Mouse (Mus musculus) layer of hippocampus, postnatal 14 days (tissue): Measurements from ENCODE around the gene Rnf130. TPM values are rescaled to one million over a fixed set of nuclear protein-coding genes. Genes with fewer than 3 reads are reported as not detected.

Experiments used
- DNase-seq, 2 experiments: peaks; one replicate each; pipeline ENCODE4 v3.0.0; 2021 to 2022; ENCODE audit warnings: low spot score in 2 of 2, mixed read lengths in 1 of 2
- long read RNA-seq, 2 experiments: library from polyadenylated mRNA; stranded (forward); transcript quantifications; one replicate each; pipeline ENCODE4 v2.0.0; 2021
- total RNA-seq, 2 experiments: library from RNA; stranded (reverse); gene quantifications; 2 replicates each; pipeline ENCODE4 v1.2.3; 2021

Rnf130 gene
- total RNA-seq, result 10 to 100 TPM; 80.9 to 83.4 TPM
- long read RNA-seq, experiment 1, transcript Rnf130-202 (9 exons, 1,502 nt), result major isoform, 26 of 59 reads
- long read RNA-seq, experiment 1, transcript Rnf130-201 (8 exons, 1,415 nt), result minor isoform, 7 of 59 reads
- long read RNA-seq, experiment 1, partial matches to known transcripts, result 3 of 59 reads
- long read RNA-seq, experiment 1, other reads (novel, unspliced or antisense), result 23 of 59 reads
- long read RNA-seq, experiment 2, transcript Rnf130-202 (9 exons, 1,502 nt), result major isoform, 31 of 67 reads
- long read RNA-seq, experiment 2, transcript Rnf130-201 (8 exons, 1,415 nt), result minor isoform, 8 of 67 reads
- long read RNA-seq, experiment 2, partial matches to known transcripts, result 4 of 67 reads
- long read RNA-seq, experiment 2, other reads (novel, unspliced or antisense), result 24 of 67 reads

GRCm38 (mm10) chr11:50024833-50025720 is at the start of gene Rnf130:
Gene Rnf130, plus strand, starts transcription at chr11:50025346.
- peak; percentile 96 to 98 for DNase-seq

- DNase-seq, result no peak
Observed at GRCm38 (mm10) chr11:49977963-49978568, 47.1 kb upstream of the Rnf130 start.

GRCm38 (mm10) chr11:49978935-49979334 is 46.2 kb upstream of the Rnf130 start:
- DNase-seq, result no peak

- no peak for DNase-seq
Observed at GRCm38 (mm10) chr11:49980681-49981235, 44.4 kb upstream of the Rnf130 start.

GRCm38 (mm10) chr11:49981321-49981963 is 43.7 kb upstream of the Rnf130 start:
- no peak for DNase-seq

- no peak for DNase-seq
Observed at GRCm38 (mm10) chr11:49982094-49982493, 43.1 kb upstream of the Rnf130 start.

GRCm38 (mm10) chr11:49982881-49983280 is 42.3 kb upstream of the Rnf130 start:
- DNase-seq, result no peak

GRCm38 (mm10) chr11:49983875-49984552 is 41.1 kb upstream of the Rnf130 start:
- DNase-seq, result no peak

- DNase-seq, result no peak
Observed at GRCm38 (mm10) chr11:49985009-49985408, 40.1 kb upstream of the Rnf130 start.

GRCm38 (mm10) chr11:49986277-49987036 is 38.7 kb upstream of the Rnf130 start:
- peak; percentile 37 to 48 for DNase-seq

- no peak for DNase-seq
Observed at GRCm38 (mm10) chr11:49994536-49994935, 30.6 kb upstream of the Rnf130 start.

- no peak for DNase-seq
Observed at GRCm38 (mm10) chr11:49996398-49996797, 28.7 kb upstream of the Rnf130 start.

GRCm38 (mm10) chr11:49997321-49997720 is 27.8 kb upstream of the Rnf130 start:
- no peak for DNase-seq

GRCm38 (mm10) chr11:50002853-50003252 is 22.3 kb upstream of the Rnf130 start:
- no peak for DNase-seq

- DNase-seq, result no peak
Observed at GRCm38 (mm10) chr11:50007776-50008175, 17.4 kb upstream of the Rnf130 start.

- DNase-seq, result no peak
Observed at GRCm38 (mm10) chr11:50008231-50008630, 16.9 kb upstream of the Rnf130 start.

GRCm38 (mm10) chr11:50013016-50013415 is 12.1 kb upstream of the Rnf130 start:
- DNase-seq, result no peak

- no peak for DNase-seq
Observed at GRCm38 (mm10) chr11:50016503-50016902, 8.6 kb upstream of the Rnf130 start.

- DNase-seq, result no peak
Observed at GRCm38 (mm10) chr11:50017511-50017910, 7.6 kb upstream of the Rnf130 start.
